Mouse (Mus musculus) MEL (cell line): ENCODE results near the gene Tbc1d7.

Source experiments
- CTCF ChIP-seq, 3 experiments: IDR thresholded peaks in 2 of 3; conservative IDR thresholded peaks in 1 of 3; 2 replicates each; pipeline ENCODE4 v1.5.1; 2011 to 2012; ENCODE audit warnings: low read length in 3 of 3, low read depth in 2 of 3, mild to moderate bottlenecking in 2 of 3, improper control_type of control experiment in 1 of 3, inconsistent platforms in 1 of 3, mixed read lengths in 1 of 3, moderate library complexity in 1 of 3; ENCODE audit not compliant: control insufficient read depth in 1 of 3, insufficient read depth in 1 of 3, poor library complexity in 1 of 3, severe bottlenecking in 1 of 3
- EP300 ChIP-seq, 2 experiments: IDR thresholded peaks; 2 replicates each; pipeline ENCODE4 v1.6.1; 2011; ENCODE audit warnings: improper control_type of control experiment in 2 of 2, low read length in 2 of 2, low read depth in 1 of 2, mild to moderate bottlenecking in 1 of 2
- GATA1 ChIP-seq: IDR thresholded peaks from 2 replicates; pipeline ENCODE4 v1.6.1; 2011; ENCODE audit warnings: low read depth, low read length, improper control_type of control experiment
- MYC ChIP-seq: IDR thresholded peaks from 2 replicates; pipeline ENCODE4 v1.6.1; 2011; ENCODE audit warnings: low read depth, mild to moderate bottlenecking, low read length, improper control_type of control experiment, moderate library complexity

DNA sequence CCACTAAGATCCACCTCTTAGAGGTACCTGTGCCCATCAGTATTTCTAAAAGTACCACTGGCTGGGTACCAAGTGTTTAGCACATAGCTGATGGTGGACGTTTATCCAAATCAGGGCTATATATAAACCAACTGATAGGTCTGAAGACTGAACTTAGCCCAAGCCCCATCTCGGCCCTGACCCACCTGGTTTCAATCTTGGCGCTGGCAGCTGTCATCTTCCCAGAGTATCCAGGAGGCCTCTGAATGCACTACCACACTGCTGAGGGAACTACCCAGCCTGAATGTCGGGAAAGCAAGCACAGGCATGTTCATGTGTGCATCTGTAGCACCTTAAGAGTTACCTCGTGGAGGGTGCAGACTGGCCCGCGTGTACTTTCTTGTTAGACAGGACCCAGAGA, 68.4 kb downstream of the Tbc1d7 start:
- no peak for TF ChIP-seq MYC
- TF ChIP-seq EP300 (IDR thresholded peaks at IDR 0.05; ENCODE audit: low read depth in 1 of 2, low read length in 2 of 2) = no peak
- TF ChIP-seq CTCF (IDR thresholded peaks at IDR 0.05 in 2 of 3, conservative IDR thresholded peaks at IDR 0.05 in 1 of 3; ENCODE audit: control insufficient read depth in 1 of 3, insufficient read depth in 1 of 3, low read depth in 2 of 3, low read length in 3 of 3, poor library complexity in 1 of 3, severe bottlenecking in 1 of 3) = no peak
- no peak for TF ChIP-seq GATA1
